Mouse (Mus musculus) telencephalon, adult 2 months (tissue): ENCODE measurements around the gene Abhd5.
A peak's percentile ranks its signal among the peaks of the same experiment; 100 is the strongest.
"Not testable (repeated sequence)": the region's sequence is repeated elsewhere in the genome, so short reads cannot be mapped to it uniquely, and the experiment has no call there.

ENCODE experiments used
- DNase-seq: peaks from one replicate; pipeline ENCODE4 v3.0.0-alpha.2; 2011; ENCODE audit warnings: low read depth, low spot score

Gene Abhd5

GRCm38 (mm10) chr9:122351303-122352024 lies at the start of gene Abhd5:
TSS of gene Abhd5 (plus strand) at chr9:122351608.
- DNase-seq: peak; percentile 85

- no peak for DNase-seq
Measured at GRCm38 (mm10) chr9:122305302-122305701, 46.1 kb upstream of the Abhd5 start.

- DNase-seq: no peak
Measured at GRCm38 (mm10) chr9:122309013-122309980, 42.1 kb upstream of the Abhd5 start.

- peak; percentile 77 for DNase-seq
Measured at GRCm38 (mm10) chr9:122310613-122311049, 40.8 kb upstream of the Abhd5 start.

- no peak for DNase-seq
Measured at GRCm38 (mm10) chr9:122311051-122311760, 40.2 kb upstream of the Abhd5 start.

GRCm38 (mm10) chr9:122312296-122312990 lies 39.0 kb upstream of the Abhd5 start:
- DNase-seq: no peak

GRCm38 (mm10) chr9:122313128-122313527 lies 38.3 kb upstream of the Abhd5 start:
- not testable (repeated sequence) for DNase-seq

- DNase-seq: no peak
Measured at GRCm38 (mm10) chr9:122314386-122314785, 37.0 kb upstream of the Abhd5 start.

- no peak for DNase-seq
Measured at GRCm38 (mm10) chr9:122314942-122315341, 36.5 kb upstream of the Abhd5 start.

GRCm38 (mm10) chr9:122315501-122315900 lies 35.9 kb upstream of the Abhd5 start:
- no peak for DNase-seq

- DNase-seq: no peak
Measured at GRCm38 (mm10) chr9:122316562-122316961, 34.8 kb upstream of the Abhd5 start.

- DNase-seq: no peak
Measured at GRCm38 (mm10) chr9:122320626-122321025, 30.8 kb upstream of the Abhd5 start.

- no peak for DNase-seq
Measured at GRCm38 (mm10) chr9:122322356-122322755, 29.1 kb upstream of the Abhd5 start.

- no peak for DNase-seq
Measured at GRCm38 (mm10) chr9:122325996-122326395, 25.4 kb upstream of the Abhd5 start.

- DNase-seq: no peak
Measured at GRCm38 (mm10) chr9:122328199-122328598, 23.2 kb upstream of the Abhd5 start.

GRCm38 (mm10) chr9:122336677-122337076 lies 14.7 kb upstream of the Abhd5 start:
- DNase-seq: no peak

GRCm38 (mm10) chr9:122337510-122337931 lies 13.9 kb upstream of the Abhd5 start:
- DNase-seq: no peak

GRCm38 (mm10) chr9:122339972-122340371 lies 11.4 kb upstream of the Abhd5 start:
- no peak for DNase-seq

GRCm38 (mm10) chr9:122343399-122343798 lies 8.0 kb upstream of the Abhd5 start:
- no peak for DNase-seq

- DNase-seq: no peak
Measured at GRCm38 (mm10) chr9:122344560-122344959, 6.8 kb upstream of the Abhd5 start.

- no peak for DNase-seq
Measured at GRCm38 (mm10) chr9:122345291-122345690, 6.1 kb upstream of the Abhd5 start.
